Mouse (Mus musculus): ENCODE measurements around the gene Klhl10. TPM values are rescaled to one million over a fixed set of nuclear protein-coding genes. Genes with fewer than 3 reads are reported as not detected.

The Klhl10 gene
- polyA plus RNA-seq, 2 experiments: 0.74 to 2.5 TPM

GRCm38 (mm10) chr11:100414914-100415822, 26.5 kb upstream of the Klhl10 start, which contains the start of gene Fkbp10:
TSS of gene Fkbp10 (plus strand) at chr11:100415697.
- under 1% methylated on average over 24 of the region's 31 CpGs for WGBS
- H3K4me1 ChIP-seq (ENCODE audit: control insufficient read depth, insufficient read depth, low read length): peaks cover 32% of the 10 kb centered on the region
- H3K9me3 ChIP-seq (ENCODE audit: control insufficient read depth, low read length): no peaks in the 10 kb centered on the region
- peaks cover 30% of the 10 kb centered on the region for H3K36me3 ChIP-seq (ENCODE audit: control insufficient read depth, insufficient read depth, low read length)
- ATAC-seq (ENCODE audit: low FRiP score, low read depth) (peak; percentile 68), DNase-seq (ENCODE audit: low spot score) (peak; percentile 81)
- TF ChIP-seq POLR2A (IDR thresholded peaks at IDR 0.05; ENCODE audit: borderline replicate concordance, extremely low read depth, insufficient read depth, insufficient read length): 0 out of 2 replicates have a peak, but pooled peaks have one; percentile 56
- peak within 1 kb of the TSS; percentile 85 for H3K9ac ChIP-seq (ENCODE audit: low read depth, low read length, severe bottlenecking)
- peak within 1 kb of the TSS; percentile 77 for H3K4me3 ChIP-seq (replicated peaks; ENCODE audit: low read length)
- H3K27ac ChIP-seq (replicated peaks; ENCODE audit: low read depth, low read length): peak within 1 kb of the TSS; percentile 95
- peak within 1 kb of the TSS; percentile 81 for H3K4me2 ChIP-seq (replicated peaks; ENCODE audit: low read depth, low read length, severe bottlenecking)
- H3K27me3 ChIP-seq (ENCODE audit: control insufficient read depth, insufficient read depth, low read length): no peaks in the 10 kb centered on the region

DNA sequence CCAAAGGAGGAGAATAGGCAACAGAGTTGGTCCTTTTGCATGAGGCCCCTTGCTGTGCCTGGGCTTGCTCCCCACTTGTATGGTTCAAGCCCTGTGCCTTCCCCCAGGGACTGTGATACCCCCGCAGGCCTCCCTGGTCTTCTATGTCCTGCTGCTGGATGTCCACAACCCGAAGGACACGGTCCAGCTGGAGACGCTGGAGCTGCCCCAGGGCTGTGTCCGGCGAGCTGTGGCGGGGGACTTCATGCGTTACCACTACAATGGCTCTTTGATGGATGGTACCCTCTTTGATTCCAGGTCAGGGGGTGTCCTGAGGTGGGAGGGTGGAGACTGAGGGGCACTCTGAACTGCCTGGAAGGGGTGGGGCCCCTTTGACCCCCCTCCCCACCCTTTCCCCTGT, 20.2 kb upstream of the Klhl10 start:
- ATAC-seq (ENCODE audit: low FRiP score, low read depth) (no peak), DNase-seq (ENCODE audit: low spot score) (no peak)
- Histone ChIP-seq H3K36me3 (ENCODE audit: control insufficient read depth, insufficient read depth, low read length) (peaks cover 65% of the 10 kb centered on the region), H3K4me1 (ENCODE audit: control insufficient read depth, insufficient read depth, low read length) (peaks cover 9% of the 10 kb centered on the region), H3K4me3 (replicated peaks; ENCODE audit: low read length) (no peak overlapping the region), H3K27ac (replicated peaks; ENCODE audit: low read depth, low read length) (no peak overlapping the region), H3K9ac (ENCODE audit: low read depth, low read length, severe bottlenecking) (no peak overlapping the region), H3K4me2 (replicated peaks; ENCODE audit: low read depth, low read length, severe bottlenecking) (no peak overlapping the region), H3K9me3 (ENCODE audit: control insufficient read depth, low read length) (no peaks in the 10 kb centered on the region), H3K27me3 (ENCODE audit: control insufficient read depth, insufficient read depth, low read length) (no peaks in the 10 kb centered on the region)
- no peak for TF ChIP-seq POLR2A (IDR thresholded peaks at IDR 0.05; ENCODE audit: borderline replicate concordance, extremely low read depth, insufficient read depth, insufficient read length)
- 83% methylated on average over 8 of the region's 8 CpGs for WGBS

DNA sequence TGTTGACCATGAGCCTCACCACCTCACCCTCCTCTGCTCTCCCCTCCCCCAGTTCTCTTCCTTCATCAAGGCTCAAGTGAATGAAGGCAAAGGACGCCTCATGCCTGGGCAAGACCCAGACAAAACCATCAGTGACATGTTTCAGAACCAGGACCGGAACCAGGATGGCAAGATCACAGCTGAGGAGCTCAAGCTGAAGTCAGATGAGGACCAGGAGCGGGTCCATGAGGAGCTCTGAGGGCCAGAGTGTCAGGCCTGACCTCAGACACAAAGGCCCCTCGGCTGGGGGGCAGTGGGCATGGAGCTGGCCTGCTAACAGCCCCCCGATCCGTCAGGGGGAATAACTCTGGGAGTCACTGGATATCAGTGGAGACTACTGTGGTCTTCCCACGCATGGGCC, 17.9 kb upstream of the Klhl10 start:
- Histone ChIP-seq H3K4me3 (replicated peaks; ENCODE audit: low read length) (no peak overlapping the region), H3K27ac (replicated peaks; ENCODE audit: low read depth, low read length) (no peak overlapping the region), H3K9me3 (ENCODE audit: control insufficient read depth, low read length) (no peaks in the 10 kb centered on the region), H3K27me3 (ENCODE audit: control insufficient read depth, insufficient read depth, low read length) (no peaks in the 10 kb centered on the region), H3K9ac (ENCODE audit: low read depth, low read length, severe bottlenecking) (no peak overlapping the region), H3K36me3 (ENCODE audit: control insufficient read depth, insufficient read depth, low read length) (peaks cover 70% of the 10 kb centered on the region), H3K4me1 (ENCODE audit: control insufficient read depth, insufficient read depth, low read length) (no peaks in the 10 kb centered on the region), H3K4me2 (replicated peaks; ENCODE audit: low read depth, low read length, severe bottlenecking) (no peak overlapping the region)
- WGBS: 86% methylated on average over 7 of the region's 7 CpGs
- DNase-seq (ENCODE audit: low spot score) (no peak), ATAC-seq (ENCODE audit: low FRiP score, low read depth) (no peak)
- TF ChIP-seq POLR2A (IDR thresholded peaks at IDR 0.05; ENCODE audit: borderline replicate concordance, extremely low read depth, insufficient read depth, insufficient read length): no peak

GRCm38 (mm10) chr11:100425851-100426250, 15.9 kb upstream of the Klhl10 start:
- Histone ChIP-seq H3K27me3 (ENCODE audit: control insufficient read depth, insufficient read depth, low read length) (no peaks in the 10 kb centered on the region), H3K36me3 (ENCODE audit: control insufficient read depth, insufficient read depth, low read length) (peaks cover 77% of the 10 kb centered on the region), H3K4me3 (replicated peaks; ENCODE audit: low read length) (no peak overlapping the region), H3K27ac (replicated peaks; ENCODE audit: low read depth, low read length) (no peak overlapping the region), H3K9me3 (ENCODE audit: control insufficient read depth, low read length) (no peaks in the 10 kb centered on the region), H3K4me1 (ENCODE audit: control insufficient read depth, insufficient read depth, low read length) (no peaks in the 10 kb centered on the region), H3K4me2 (replicated peaks; ENCODE audit: low read depth, low read length, severe bottlenecking) (no peak overlapping the region), H3K9ac (ENCODE audit: low read depth, low read length, severe bottlenecking) (0 out of 2 replicates have a peak overlapping the region, but pooled peaks have one; percentile 1)
- WGBS: 26% methylated on average over 6 of the region's 7 CpGs
- no peak for TF ChIP-seq POLR2A (IDR thresholded peaks at IDR 0.05; ENCODE audit: borderline replicate concordance, extremely low read depth, insufficient read depth, insufficient read length)
- peak; percentile 15 for DNase-seq (ENCODE audit: low spot score)
- no peak for ATAC-seq (ENCODE audit: low FRiP score, low read depth)

GRCm38 (mm10) chr11:100426820-100427219, 14.9 kb upstream of the Klhl10 start:
- no peaks in the 10 kb centered on the region for H3K9me3 ChIP-seq (ENCODE audit: control insufficient read depth, low read length)
- no peaks in the 10 kb centered on the region for H3K4me1 ChIP-seq (ENCODE audit: control insufficient read depth, insufficient read depth, low read length)
- no peaks in the 10 kb centered on the region for H3K27me3 ChIP-seq (ENCODE audit: control insufficient read depth, insufficient read depth, low read length)
- H3K4me3 ChIP-seq (replicated peaks; ENCODE audit: low read length): no peak overlapping the region
- ATAC-seq (ENCODE audit: low FRiP score, low read depth) (no peak), DNase-seq (ENCODE audit: low spot score) (no peak)
- no peak for TF ChIP-seq POLR2A (IDR thresholded peaks at IDR 0.05; ENCODE audit: borderline replicate concordance, extremely low read depth, insufficient read depth, insufficient read length)
- 86% methylated on average over 3 of the region's 3 CpGs for WGBS
- H3K36me3 ChIP-seq (ENCODE audit: control insufficient read depth, insufficient read depth, low read length): peaks cover 73% of the 10 kb centered on the region
- no peak overlapping the region; the same call in 1 of the 2 replicates for H3K27ac ChIP-seq (replicated peaks; ENCODE audit: low read depth, low read length)
- no peak overlapping the region for H3K4me2 ChIP-seq (replicated peaks; ENCODE audit: low read depth, low read length, severe bottlenecking)
- no peak overlapping the region for H3K9ac ChIP-seq (ENCODE audit: low read depth, low read length, severe bottlenecking)

Data from limb, embryonic 14.5 days (tissue).